Mouse (Mus musculus) spleen, postnatal 36 days (tissue): ENCODE measurements around the gene OR5BS1P.
"Not testable (repeated sequence)": the region's sequence is repeated elsewhere in the genome, so short reads cannot be mapped to it uniquely, and the experiment has no call there.

Source experiments
- DNase-seq, 2 experiments: peaks; one replicate each; pipeline ENCODE4 v3.0.0; 2022; ENCODE audit warnings: low spot score in 2 of 2, mixed read lengths in 1 of 2

Gene OR5BS1P

DNA sequence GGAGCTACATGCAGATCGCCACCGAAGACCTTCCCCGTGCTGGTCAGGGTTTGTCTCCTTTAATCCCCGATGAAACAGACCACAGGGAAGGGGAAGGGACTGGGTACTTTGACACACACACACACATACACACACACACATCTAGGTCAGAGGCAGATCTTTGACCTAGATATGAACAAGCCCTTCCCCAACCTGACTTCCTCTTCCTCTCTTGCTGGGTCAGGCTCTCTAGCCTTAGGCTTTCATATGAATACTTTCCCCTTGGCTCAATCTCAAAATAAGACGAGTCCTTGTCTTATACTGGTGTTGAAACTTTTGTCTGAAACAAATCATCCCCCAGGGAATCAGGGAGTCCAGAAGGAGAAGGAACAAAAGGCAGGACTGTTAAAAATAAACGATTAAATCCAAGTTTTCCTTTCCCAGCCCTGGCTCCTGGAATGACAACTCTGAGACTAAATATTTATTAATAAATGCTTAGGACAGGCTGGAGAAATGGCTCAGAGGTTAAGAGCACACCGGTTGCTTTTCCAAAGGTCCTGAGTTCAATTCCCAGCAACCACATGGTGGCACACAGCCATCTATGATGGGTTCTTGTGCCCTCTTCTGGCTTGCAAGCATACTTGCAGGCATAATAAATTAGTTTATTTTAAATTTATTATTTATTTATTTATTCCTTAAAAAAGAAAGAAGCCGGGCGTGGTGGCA lies 36.7 kb downstream of the OR5BS1P start:
- peak in 1 of 2 experiments; percentile 43 for DNase-seq

DNA sequence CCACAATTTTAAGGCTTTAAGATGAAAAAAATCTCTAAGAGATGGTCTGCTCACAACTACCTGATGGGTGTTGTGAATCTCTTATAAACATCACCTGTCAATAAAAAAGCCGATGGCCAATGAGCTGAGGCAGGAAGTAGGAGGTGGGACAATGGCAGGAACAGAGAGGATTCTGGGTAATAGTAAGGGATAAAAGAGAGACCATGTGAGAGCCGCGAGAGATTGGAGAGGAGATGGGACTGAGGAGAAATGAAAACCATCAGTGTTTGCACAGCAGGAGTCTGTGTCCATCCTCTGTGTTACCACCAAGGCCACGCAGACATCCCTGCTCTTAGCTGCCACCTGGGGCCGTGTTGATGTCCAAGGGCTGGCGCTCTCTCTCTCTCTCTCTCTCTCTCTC lies 37.6 kb downstream of the OR5BS1P start:
- no peak for DNase-seq

DNA sequence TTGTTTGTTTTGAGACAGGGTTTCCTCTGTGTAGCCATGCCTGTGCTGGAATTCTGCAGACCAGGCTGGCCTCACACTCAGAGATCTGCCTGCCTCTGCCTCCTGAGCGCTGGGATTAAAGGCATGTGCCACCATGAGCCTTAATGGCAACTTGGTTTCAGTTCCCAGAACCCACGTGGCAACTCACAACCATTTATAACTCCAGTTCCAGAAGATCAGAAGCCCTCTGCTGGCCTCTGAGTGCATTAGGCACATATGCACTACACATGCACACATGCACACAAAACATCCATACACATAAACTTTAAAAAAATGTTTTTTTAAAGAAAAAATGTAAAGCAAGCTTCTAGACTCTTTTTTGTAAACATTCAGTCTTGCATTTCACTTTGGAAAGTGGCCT lies 39.7 kb downstream of the OR5BS1P start:
- DNase-seq = no peak

DNA sequence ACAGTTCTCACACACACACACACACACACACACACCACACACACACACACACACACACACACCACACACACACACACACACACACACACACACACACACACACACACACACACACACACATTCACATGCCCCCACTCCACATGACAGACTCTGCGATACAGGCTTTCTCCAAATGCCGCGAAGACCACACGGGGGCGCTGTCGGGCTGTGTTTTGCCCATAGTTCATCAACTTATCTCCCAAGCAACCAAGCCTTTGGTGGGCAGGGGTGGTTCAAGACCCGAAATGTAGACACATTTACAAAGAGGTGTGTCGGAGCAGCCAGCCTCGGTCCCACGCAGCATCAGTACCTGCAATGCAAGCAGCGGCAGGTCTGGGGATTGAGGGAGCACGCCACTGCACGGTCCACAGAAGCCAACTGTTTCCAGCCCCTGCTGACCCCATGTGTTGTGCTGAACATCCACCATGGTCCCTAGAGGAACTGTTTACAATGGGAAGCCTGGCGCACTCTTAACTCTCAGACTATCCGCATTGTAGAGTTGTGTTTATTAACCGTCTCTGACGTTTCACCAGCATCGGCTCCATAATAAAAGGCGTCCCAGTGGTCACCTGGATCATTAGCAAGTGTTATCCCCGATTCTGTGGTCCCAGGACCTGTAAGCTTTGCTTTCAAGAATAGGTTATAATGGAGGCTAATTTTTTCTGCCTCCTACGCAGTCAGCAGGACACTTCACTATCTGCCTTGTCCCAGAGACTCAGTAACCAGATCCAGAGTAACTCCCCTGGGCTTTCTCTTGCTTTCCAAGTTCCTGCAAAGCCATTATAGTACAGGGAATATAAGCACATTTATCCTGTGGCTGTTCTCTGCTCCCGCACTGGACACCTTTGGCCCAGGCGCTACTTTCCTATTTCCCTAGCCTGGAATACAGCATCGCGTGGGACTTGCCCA lies 41.0 kb downstream of the OR5BS1P start:
- DNase-seq = peak; percentile 70 to 83

DNA sequence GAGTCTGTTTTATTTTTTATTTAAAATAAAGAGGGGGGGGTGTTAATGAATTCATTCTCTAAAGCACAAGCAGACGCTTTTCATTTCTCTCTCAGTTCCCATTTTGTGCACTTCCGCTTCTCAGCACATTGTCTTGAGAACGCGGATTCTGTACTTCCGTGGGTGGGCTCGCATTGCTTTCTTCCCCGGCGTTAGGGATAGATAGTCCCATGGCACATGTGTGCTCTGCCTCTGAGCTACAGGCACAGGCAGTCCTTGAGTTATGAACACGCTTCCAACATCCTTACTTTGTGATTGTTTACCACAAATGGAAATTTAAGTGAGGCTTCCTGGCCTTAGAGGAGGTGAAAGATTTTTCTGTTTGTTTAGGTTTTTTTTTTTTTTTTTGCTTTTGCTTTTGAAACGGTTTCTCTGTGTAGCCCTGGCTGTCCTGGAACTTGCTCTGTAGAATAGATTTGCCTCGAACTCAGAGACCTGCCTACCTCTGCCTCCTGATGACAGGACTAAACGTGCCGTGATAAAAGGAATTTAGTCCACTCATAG lies 41.8 kb downstream of the OR5BS1P start:
- DNase-seq = peak; percentile 73 to 80

DNA sequence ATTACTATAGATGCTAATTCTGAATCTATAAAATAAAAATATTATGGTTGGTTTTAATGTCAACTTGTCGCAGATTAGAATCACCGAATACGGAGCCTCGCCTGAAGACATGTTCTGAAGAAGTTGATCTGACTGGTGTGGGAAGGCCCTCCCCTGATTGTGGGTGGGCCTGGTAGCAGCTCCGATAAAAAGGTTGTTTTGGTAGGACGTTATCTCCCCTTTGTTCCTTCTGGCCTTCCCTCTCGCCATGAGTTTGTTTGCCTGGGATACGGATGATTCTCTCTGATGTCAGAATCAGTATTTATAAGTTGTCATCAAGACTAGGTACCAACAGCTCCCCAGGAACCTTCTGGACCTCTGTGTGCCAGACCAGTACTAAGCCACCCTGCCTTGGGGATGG lies 42.5 kb downstream of the OR5BS1P start:
- DNase-seq = no peak

DNA sequence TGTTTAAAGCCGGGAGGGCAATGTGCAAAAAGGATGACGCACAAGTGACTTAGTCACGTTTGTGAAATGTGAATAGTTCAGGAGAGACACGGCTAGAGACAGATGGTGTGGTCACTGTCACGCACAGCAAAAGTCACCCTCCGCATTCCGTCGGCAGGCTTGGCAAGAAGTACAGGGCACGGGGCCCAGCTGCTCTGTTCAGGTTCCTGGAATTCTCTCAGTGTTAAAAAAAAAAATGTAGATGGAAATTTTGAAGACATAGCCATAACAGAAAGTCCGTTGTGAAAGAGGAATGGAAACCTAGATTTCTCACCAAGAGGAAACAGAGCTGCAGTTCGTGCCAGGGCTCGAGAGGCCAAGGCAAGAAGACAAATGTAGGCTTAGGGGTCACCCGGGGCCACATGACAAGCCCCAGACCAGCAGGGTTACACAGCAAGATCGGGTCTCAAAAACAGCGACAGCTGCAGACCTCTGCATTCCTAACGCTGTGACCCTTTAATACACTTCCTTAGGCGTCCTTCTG lies 43.2 kb downstream of the OR5BS1P start:
- DNase-seq = peak; percentile 63 to 71

DNA sequence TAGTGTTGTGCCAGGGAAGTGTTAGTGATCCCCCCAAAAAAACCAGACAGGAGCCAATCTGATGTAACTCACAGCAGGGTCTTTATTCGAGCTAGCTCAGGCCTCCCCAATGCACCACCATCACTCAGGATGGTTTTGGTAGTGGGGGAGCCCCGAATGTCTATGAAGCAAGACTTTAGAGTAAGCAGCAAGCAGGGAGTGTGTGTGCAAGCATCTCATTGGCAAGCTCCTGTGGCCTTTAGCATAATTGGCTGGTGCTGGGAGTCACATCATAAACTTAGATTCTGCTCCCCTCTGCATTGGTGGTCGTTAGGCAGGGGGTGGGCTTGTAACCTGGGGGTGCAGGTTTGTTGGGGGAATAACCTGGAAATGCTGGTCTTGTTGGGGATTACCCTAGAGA lies 44.0 kb downstream of the OR5BS1P start:
- not testable (repeated sequence) for DNase-seq

DNA sequence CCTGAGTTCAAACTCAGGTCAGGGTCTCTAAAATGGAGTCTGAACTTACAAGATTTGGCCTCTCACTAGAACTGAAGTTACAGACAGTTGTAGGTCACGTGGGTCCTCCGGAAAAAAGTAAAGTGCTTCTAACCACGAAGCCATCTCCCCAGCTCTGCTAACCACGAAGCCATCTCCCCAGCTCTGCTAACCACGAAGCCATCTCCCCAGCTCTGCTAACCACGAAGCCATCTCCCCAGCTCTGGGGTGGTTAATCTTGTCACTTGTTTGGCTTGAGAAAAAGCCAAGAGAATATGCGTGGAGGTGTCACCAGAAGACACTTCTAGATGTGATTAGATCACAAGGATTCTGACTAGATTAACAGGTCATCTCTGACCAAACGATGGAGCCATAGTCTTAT lies 44.5 kb downstream of the OR5BS1P start:
- DNase-seq = peak; percentile 64

DNA sequence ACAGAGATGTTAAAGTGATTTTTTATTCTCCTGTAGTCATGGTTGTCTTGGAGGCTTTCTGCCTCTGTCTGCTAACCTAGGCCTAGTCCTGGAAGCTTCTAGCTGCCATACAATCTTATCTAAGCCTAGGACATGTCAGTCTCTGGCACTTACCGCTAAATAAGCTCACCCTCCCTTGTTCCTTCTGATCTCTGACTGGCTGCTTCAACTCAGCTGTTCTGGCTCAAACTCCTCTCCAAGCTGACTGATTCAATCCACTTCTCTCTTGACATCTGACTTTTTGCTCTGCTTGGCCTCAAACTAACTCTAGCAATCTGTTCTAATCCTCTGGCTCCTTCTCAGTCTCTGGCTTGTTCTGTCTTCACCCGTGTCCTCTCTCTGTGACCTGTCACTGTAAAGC lies 45.1 kb downstream of the OR5BS1P start:
- not testable (repeated sequence) for DNase-seq

DNA sequence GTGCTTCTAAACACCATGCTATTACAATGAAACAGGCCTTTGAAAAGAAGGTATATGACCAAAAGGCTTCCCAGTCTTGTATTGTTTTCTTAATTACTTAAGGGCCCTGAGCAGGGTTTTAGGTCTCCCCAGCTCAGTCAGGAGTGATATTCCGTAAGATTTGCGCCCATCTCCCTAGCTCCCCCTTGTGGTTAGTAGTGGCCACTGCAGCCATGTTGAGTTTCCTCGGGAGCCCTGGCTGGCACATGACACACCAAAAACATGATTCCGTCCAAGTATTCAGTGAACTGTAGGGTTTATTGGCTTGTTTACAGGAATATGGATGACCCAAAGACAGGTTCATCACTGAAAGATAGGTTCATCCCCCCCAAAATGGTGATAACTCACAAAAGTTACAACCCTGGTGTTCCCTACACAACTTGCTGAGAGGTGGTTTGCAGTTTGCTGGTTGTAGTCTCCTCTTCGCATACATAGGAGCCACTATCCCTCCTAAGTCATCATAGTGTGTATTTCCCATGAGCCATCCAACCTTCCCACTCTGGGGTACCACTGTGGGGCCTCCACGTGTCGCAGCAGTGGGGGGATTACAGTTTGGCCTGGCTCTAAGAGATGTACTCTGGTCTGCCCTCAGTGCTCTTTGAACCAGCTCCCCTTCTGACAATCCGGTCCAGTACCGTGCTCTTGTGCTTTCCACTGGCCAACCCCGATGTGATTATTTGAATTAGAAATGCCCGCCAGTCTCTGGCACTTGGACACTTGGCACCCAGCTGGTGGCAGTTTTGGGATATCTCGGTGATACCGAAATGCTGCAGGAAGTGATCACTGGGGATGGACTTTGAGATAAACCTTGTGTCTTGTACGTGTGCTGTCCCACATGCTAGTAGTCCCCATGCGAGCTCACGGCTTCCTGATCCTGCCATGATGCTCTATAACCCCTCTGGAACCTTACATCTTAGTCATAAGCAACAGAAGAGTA lies 48.0 kb downstream of the OR5BS1P start:
- peak; percentile 43 to 50 for DNase-seq

DNA sequence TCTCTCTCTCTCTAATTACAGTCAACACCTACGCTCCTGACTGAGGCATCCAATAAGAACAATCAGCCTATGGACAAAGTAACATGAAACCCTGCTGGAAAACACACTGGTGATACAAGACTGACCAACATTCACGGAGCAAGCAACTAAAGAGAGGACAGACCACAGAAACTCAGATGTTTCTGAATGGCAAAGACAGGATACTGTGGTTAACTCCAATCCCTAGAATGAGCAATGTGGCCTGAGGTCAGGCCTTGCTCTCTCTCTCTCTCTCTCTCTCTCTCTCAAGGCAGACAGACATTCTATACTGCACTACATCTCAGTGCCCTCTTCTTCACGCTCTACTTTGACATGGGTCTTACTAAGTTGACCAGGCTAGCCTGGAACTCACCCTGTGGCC lies 51.5 kb downstream of the OR5BS1P start:
- DNase-seq = no peak

DNA sequence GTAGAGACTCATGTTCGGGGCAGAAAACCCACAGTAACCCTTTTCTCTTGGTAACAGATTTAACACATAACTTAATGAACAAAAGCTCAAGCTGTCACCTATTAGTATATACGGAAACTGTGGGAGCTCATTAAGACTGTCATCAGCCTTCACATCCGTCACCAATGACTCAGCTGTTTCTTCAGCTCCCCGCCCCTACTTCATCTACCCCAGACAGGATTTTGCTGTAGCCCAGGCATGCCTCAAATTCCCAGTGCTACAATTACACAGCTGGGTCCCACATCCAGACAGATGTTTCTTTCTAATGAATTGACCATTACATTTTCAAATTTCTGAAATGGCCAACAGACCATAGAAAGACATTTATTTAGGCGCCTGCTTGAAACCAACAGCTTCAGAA lies 56.4 kb downstream of the OR5BS1P start:
- DNase-seq = no peak

DNA sequence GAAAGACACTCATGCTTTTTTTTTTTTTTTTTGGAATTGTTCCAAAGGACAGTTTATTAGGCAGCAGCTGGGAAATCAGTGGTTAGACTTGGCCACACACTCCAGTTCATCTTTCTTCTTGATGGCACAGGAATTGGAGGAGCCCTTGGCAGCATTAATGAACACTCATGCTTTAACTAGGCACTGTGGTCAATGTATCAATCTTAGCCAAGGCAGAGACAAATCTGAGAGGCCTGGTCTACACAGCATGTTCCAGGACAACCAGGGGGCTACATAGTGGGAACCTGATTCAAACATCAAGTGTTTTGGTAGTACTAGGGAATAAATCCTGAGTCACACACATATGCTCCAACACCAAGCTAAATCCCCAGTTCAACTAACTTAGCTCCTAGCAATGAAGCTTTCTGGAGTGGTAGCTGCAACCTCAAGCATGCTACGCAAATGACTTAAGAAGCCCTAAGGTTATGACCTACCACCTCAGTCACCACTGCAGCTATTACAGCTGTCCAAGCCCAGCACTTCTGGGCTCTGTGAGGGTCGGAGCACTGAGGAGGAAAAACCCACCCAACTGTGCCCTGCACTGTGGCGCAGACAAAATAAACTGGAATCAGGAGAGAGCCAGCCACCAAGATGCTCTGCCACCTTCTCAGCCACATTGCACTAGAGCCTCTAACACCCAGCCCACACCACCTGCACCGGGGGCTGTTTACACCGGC lies 57.5 kb downstream of the OR5BS1P start:
- no peak for DNase-seq

DNA sequence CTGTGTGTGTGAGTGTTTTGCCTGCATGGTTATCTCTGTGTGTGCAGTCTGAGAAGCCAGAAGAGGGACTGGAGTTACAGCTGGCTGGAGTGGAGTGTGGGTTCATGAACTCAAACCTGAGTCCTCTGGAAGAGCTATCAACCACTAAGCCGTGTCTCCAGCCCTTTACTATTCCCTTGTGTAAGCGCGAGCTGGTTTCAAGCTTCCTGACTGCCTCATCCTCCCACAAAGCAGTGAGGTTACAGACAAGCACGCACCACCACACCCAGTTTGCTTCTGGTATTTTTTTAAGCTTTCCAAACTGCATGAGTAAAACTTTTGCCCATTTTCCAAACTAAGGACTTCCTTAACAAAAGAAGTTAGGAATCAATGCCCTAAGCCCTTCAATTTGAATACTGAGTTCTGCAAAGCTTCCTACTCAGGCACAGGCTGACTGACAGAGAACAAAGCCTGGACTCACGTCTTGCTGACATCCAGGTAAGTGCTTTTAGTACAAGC lies 58.4 kb downstream of the OR5BS1P start:
- no peak for DNase-seq
